Mouse (Mus musculus): ENCODE data around the gene Klhdc8b. TPM values are rescaled to one million over a fixed set of nuclear protein-coding genes. Genes with fewer than 3 reads are reported as not detected.

Gene Klhdc8b
- polyA plus RNA-seq, 1 experiment from 2014 or later, result 17.2 TPM

DNA sequence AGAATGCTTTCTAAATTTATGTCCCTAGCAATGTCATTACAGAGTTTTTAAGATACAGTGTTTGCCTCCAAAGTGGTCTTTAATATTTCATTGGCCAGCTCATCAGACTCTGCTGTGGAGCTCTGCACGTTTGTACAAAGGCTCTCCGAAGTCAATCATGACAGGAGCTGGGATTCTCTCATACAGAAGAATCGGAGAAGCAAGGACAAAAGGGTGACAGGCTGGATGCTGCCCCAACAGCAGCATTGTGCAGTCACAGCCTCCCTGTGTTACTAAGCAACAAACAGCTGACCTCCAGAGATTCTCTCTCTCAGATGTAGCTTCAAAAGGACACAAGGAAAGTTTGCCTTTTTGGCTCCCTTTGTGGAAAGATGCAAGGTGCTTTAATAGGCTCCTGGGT lies 25.2 kb downstream of the Klhdc8b start, which contains the start of gene BC048562:
Gene BC048562 (plus strand): TSS at position 301 of the 400 bp plus-strand sequence.
- no peaks in the 10 kb centered on the region for H3K36me3 ChIP-seq (ENCODE audit: control insufficient read depth, insufficient read depth, low read length)
- DNase-seq (ENCODE audit: low spot score) (no peak), ATAC-seq (ENCODE audit: insufficient number of reproducible peaks, low FRiP score, low TSS enrichment, low read depth) (no peak)
- H3K9ac ChIP-seq (ENCODE audit: low read length), result no peak within 1 kb of the TSS
- H3K9me3 ChIP-seq (ENCODE audit: control insufficient read depth, low read length), result no peaks in the 10 kb centered on the region
- no peak within 1 kb of the TSS for H3K4me2 ChIP-seq (ENCODE audit: low read depth, severe bottlenecking)
- no peak within 1 kb of the TSS for H3K27ac ChIP-seq (replicated peaks; ENCODE audit: low read depth, low read length)
- WGBS, result 79% methylated on average over 3 of the region's 3 CpGs
- H3K4me3 ChIP-seq (ENCODE audit: low read depth, low read length), result no peak within 1 kb of the TSS
- 0 out of 2 replicates have a peak, but pooled peaks cover 3% of the 10 kb centered on the region for H3K4me1 ChIP-seq (ENCODE audit: control insufficient read depth, insufficient read depth, low read length)
- no peaks in the 10 kb centered on the region for H3K27me3 ChIP-seq (ENCODE audit: control insufficient read depth, insufficient read depth, low read length)

DNA sequence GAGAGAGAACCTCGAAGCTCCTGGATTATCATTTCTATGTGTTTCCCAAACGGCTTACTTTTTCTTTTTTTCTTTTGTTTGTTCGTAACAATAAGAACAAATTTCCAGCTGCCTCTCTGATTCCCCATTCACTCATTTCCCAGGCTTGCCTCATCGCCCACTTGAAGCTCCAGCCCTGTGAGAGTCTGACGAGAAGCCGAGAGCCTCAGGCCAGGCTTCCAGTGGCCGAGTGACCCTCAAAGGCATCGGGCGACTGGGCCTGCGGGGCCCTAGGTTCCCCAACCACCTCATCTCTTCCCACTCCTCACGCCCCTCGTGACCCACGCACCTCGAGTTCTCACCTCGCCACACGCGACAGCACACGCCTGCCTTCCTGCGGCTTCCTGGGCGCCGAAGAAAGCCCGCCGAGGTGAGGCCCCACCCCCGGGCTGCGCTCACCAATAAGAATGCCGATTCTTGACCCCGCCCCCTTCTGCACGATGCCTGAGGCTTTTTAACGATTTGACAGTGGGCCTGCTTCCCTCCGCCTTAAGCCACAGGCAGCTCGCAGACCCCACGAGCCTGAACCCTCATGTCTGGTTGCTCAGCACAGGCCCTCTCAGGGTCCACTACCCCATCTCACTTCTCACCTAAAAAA lies 29.8 kb downstream of the Klhdc8b start:
- Histone ChIP-seq H3K27me3 (ENCODE audit: control insufficient read depth, insufficient read depth, low read length) (no peaks in the 10 kb centered on the region), H3K9me3 (ENCODE audit: control insufficient read depth, low read length) (no peaks in the 10 kb centered on the region), H3K4me3 (ENCODE audit: low read depth, low read length) (no peak overlapping the region), H3K4me1 (ENCODE audit: control insufficient read depth, insufficient read depth, low read length) (0 out of 2 replicates have a peak, but pooled peaks cover 3% of the 10 kb centered on the region), H3K36me3 (ENCODE audit: control insufficient read depth, insufficient read depth, low read length) (no peaks in the 10 kb centered on the region), H3K9ac (ENCODE audit: low read length) (0 out of 2 replicates have a peak overlapping the region, but pooled peaks have one; percentile 12), H3K27ac (replicated peaks; ENCODE audit: low read depth, low read length) (no peak overlapping the region), H3K4me2 (ENCODE audit: low read depth, severe bottlenecking) (peak overlapping the region; percentile 36)
- DNase-seq (ENCODE audit: low spot score) (peak; percentile 68), ATAC-seq (ENCODE audit: insufficient number of reproducible peaks, low FRiP score, low TSS enrichment, low read depth) (peak; percentile 44)
- 49% methylated on average over 32 of the region's 32 CpGs for WGBS

DNA sequence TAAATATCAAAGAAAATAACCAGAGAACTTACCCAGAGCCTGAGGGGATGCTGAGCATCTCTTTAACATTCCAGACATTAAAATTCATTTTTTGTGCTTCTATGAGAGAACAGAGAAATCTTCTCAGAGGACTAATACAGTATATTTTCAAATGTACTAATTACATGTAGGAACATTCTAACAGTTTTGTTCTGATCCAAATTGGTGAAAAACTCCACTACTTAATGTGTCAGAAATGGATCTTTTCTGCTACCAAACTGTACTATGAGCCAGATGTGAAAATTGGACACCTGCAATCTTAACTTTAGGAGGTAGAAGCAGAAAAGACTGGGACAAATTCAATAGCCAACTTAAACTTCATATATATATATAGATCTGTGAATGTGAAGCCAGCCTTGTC lies 33.0 kb downstream of the Klhdc8b start, which contains the start of gene Ccdc36:
Gene Ccdc36 (minus strand): TSS at position 101 of the 400 bp plus-strand sequence.
- H3K36me3 ChIP-seq (ENCODE audit: control insufficient read depth, insufficient read depth, low read length), result no peaks in the 10 kb centered on the region
- 0 out of 2 replicates have a peak, but pooled peaks cover 3% of the 10 kb centered on the region for H3K4me1 ChIP-seq (ENCODE audit: control insufficient read depth, insufficient read depth, low read length)
- no peak within 1 kb of the TSS for H3K27ac ChIP-seq (replicated peaks; ENCODE audit: low read depth, low read length)
- H3K9ac ChIP-seq (ENCODE audit: low read length), result no peak within 1 kb of the TSS
- H3K4me3 ChIP-seq (ENCODE audit: low read depth, low read length), result no peak within 1 kb of the TSS
- no peak within 1 kb of the TSS for H3K4me2 ChIP-seq (ENCODE audit: low read depth, severe bottlenecking)
- H3K9me3 ChIP-seq (ENCODE audit: control insufficient read depth, low read length), result no peaks in the 10 kb centered on the region
- ATAC-seq (ENCODE audit: insufficient number of reproducible peaks, low FRiP score, low TSS enrichment, low read depth) (no peak), DNase-seq (ENCODE audit: low spot score) (no peak)
- no peaks in the 10 kb centered on the region for H3K27me3 ChIP-seq (ENCODE audit: control insufficient read depth, insufficient read depth, low read length)

DNA sequence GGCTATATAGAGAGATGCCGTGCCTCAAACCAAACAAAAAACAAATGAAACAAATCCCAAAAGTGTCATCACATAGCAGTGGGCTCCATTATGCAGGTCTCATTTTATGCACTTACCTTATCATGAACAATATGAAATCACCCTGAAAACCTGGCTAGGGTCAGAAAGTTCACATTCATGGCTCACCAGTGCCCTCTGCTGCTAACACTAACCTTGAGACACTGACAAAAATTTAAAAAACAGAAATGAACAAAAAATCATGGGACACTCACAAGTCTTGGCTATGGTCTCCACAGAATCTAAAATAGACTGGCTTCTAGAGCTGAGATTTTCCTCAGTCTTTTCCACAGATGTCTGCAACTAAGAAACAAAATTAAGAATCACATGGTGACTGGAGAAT lies 49.2 kb downstream of the Klhdc8b start:
- Histone ChIP-seq H3K27ac (replicated peaks; ENCODE audit: low read depth, low read length) (no peak overlapping the region), H3K9ac (ENCODE audit: low read length) (no peak overlapping the region), H3K27me3 (ENCODE audit: control insufficient read depth, insufficient read depth, low read length) (no peaks in the 10 kb centered on the region), H3K4me2 (ENCODE audit: low read depth, severe bottlenecking) (no peak overlapping the region), H3K4me1 (ENCODE audit: control insufficient read depth, insufficient read depth, low read length) (no peaks in the 10 kb centered on the region), H3K9me3 (ENCODE audit: control insufficient read depth, low read length) (no peaks in the 10 kb centered on the region), H3K36me3 (ENCODE audit: control insufficient read depth, insufficient read depth, low read length) (no peaks in the 10 kb centered on the region), H3K4me3 (ENCODE audit: low read depth, low read length) (no peak overlapping the region)
- no peak for ATAC-seq (ENCODE audit: insufficient number of reproducible peaks, low FRiP score, low TSS enrichment, low read depth)
- DNase-seq (ENCODE audit: low spot score), result no peak
- WGBS, result 83% methylated on average over 1 of the region's 1 CpGs

DNA sequence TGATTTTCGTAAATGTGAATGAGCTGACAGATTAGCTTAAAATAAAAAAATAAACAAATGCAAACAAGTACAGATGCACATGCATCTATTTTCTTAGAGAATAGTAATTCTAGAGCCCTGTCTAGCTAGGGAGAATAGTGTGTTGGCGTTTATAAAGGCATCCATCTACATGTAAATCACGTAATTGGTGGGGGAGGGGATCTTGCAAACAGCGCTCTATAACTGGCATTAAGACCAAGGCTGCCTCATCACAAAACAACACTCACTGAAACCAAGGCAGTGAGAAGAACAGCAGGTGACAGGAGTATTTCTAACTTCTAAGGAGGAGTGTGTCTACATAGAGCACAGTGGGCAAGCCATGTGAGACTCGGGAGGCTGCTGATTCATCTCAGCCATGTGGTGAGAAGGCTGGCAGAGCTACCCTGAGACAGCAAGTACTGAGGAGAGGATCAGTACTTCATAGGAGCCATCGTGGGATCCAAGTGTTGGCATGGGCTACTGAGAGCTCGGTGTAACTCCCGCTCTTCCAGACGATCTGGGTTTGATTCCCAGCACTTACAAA lies 49.9 kb downstream of the Klhdc8b start:
- no peaks in the 10 kb centered on the region for H3K9me3 ChIP-seq (ENCODE audit: control insufficient read depth, low read length)
- H3K4me2 ChIP-seq (ENCODE audit: low read depth, severe bottlenecking), result no peak overlapping the region
- no peaks in the 10 kb centered on the region for H3K27me3 ChIP-seq (ENCODE audit: control insufficient read depth, insufficient read depth, low read length)
- no peaks in the 10 kb centered on the region for H3K36me3 ChIP-seq (ENCODE audit: control insufficient read depth, insufficient read depth, low read length)
- WGBS, result 76% methylated on average over 9 of the region's 9 CpGs
- H3K9ac ChIP-seq (ENCODE audit: low read length), result no peak overlapping the region
- no peak overlapping the region for H3K4me3 ChIP-seq (ENCODE audit: low read depth, low read length)
- no peaks in the 10 kb centered on the region for H3K4me1 ChIP-seq (ENCODE audit: control insufficient read depth, insufficient read depth, low read length)
- H3K27ac ChIP-seq (replicated peaks; ENCODE audit: low read depth, low read length), result no peak overlapping the region
- ATAC-seq (ENCODE audit: insufficient number of reproducible peaks, low FRiP score, low TSS enrichment, low read depth) (no peak), DNase-seq (ENCODE audit: low spot score) (no peak)

DNA sequence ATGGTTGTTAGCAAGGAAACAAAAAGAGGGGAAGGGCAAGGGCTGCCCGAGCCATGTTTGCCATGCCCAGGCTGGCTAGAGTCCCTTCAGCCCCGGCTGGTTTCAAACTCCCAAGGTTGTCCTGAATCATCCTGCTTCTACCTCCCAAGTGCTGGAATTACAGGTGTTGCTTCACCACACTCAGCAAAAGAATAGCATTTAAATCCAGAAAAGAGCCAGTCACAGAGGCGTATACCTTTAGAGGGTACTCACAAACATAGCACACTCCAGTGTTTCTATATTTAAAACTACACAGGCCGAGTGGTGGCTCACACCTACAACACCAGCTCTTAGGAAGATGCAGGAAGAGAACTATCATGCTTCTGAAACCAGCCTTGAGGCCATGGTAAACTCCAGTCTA lies 51.8 kb downstream of the Klhdc8b start:
- DNase-seq (ENCODE audit: low spot score) (no peak), ATAC-seq (ENCODE audit: insufficient number of reproducible peaks, low FRiP score, low TSS enrichment, low read depth) (no peak)
- no peak overlapping the region for H3K9ac ChIP-seq (ENCODE audit: low read length)
- H3K4me1 ChIP-seq (ENCODE audit: control insufficient read depth, insufficient read depth, low read length), result no peaks in the 10 kb centered on the region
- H3K4me2 ChIP-seq (ENCODE audit: low read depth, severe bottlenecking), result no peak overlapping the region
- no peak overlapping the region for H3K4me3 ChIP-seq (ENCODE audit: low read depth, low read length)
- no peaks in the 10 kb centered on the region for H3K9me3 ChIP-seq (ENCODE audit: control insufficient read depth, low read length)
- 91% methylated on average over 4 of the region's 4 CpGs for WGBS
- no peaks in the 10 kb centered on the region for H3K27me3 ChIP-seq (ENCODE audit: control insufficient read depth, insufficient read depth, low read length)
- no peak overlapping the region for H3K27ac ChIP-seq (replicated peaks; ENCODE audit: low read depth, low read length)
- no peaks in the 10 kb centered on the region for H3K36me3 ChIP-seq (ENCODE audit: control insufficient read depth, insufficient read depth, low read length)

DNA sequence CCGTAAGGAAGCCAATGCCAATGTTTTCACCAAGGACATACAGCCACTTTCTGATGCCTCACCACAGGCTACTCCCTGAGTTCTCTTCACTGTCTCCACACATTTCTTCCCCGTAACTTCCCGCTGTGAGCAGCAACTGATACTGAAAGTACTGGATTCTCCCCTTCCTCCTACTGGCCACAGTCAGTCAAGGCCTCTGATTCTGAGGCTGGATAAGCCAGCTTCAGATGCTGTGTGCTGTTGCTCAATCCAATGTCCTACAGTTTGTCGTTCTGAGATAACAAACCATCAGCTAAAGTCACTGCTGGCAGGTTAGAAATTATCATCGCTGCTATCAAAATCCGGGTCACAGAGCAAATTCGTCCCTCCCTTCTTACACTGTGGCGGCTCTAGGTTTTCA lies 56.9 kb downstream of the Klhdc8b start:
- Histone ChIP-seq H3K4me1 (ENCODE audit: control insufficient read depth, insufficient read depth, low read length) (no peaks in the 10 kb centered on the region), H3K4me3 (ENCODE audit: low read depth, low read length) (no peak overlapping the region), H3K27ac (replicated peaks; ENCODE audit: low read depth, low read length) (no peak overlapping the region), H3K9ac (ENCODE audit: low read length) (no peak overlapping the region), H3K4me2 (ENCODE audit: low read depth, severe bottlenecking) (no peak overlapping the region), H3K27me3 (ENCODE audit: control insufficient read depth, insufficient read depth, low read length) (no peaks in the 10 kb centered on the region), H3K36me3 (ENCODE audit: control insufficient read depth, insufficient read depth, low read length) (no peaks in the 10 kb centered on the region), H3K9me3 (ENCODE audit: control insufficient read depth, low read length) (no peaks in the 10 kb centered on the region)
- DNase-seq (ENCODE audit: low spot score) (no peak), ATAC-seq (ENCODE audit: insufficient number of reproducible peaks, low FRiP score, low TSS enrichment, low read depth) (no peak)
- WGBS, result 83% methylated on average over 8 of the region's 8 CpGs

DNA sequence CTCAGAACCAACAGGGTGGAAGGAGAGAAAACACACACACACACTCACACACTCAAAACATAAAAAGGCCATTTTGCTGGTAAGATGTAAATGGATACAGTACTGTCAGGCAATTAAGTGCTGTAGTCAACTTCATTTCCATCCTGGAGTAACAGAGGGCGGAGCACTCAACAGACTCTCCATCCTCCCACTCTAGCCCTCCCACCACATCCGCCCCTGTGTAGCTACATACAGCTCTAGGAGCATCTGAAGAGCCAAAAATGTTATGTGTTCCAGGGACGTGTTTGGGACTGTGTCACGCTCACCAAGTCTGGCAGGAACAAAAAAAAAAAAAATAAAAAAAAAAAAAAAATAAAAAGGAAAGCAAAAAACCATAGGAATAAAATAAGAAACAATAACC lies 58.3 kb downstream of the Klhdc8b start:
- Histone ChIP-seq H3K27me3 (ENCODE audit: control insufficient read depth, insufficient read depth, low read length) (no peaks in the 10 kb centered on the region), H3K9ac (ENCODE audit: low read length) (no peak overlapping the region), H3K4me1 (ENCODE audit: control insufficient read depth, insufficient read depth, low read length) (no peaks in the 10 kb centered on the region), H3K4me2 (ENCODE audit: low read depth, severe bottlenecking) (no peak overlapping the region), H3K9me3 (ENCODE audit: control insufficient read depth, low read length) (no peaks in the 10 kb centered on the region), H3K4me3 (ENCODE audit: low read depth, low read length) (no peak overlapping the region), H3K36me3 (ENCODE audit: control insufficient read depth, insufficient read depth, low read length) (no peaks in the 10 kb centered on the region), H3K27ac (replicated peaks; ENCODE audit: low read depth, low read length) (no peak overlapping the region)
- DNase-seq (ENCODE audit: low spot score), result no peak
- no peak for ATAC-seq (ENCODE audit: insufficient number of reproducible peaks, low FRiP score, low TSS enrichment, low read depth)
- WGBS, result 88% methylated on average over 4 of the region's 4 CpGs

Measured in limb, embryonic 11.5 days (tissue).